Mouse (Mus musculus) embryo, embryonic 11.5 days (tissue): ENCODE results near the gene Gm8369.
"Not testable (repeated sequence)": the region's sequence is repeated elsewhere in the genome, so short reads cannot be mapped to it uniquely, and the experiment has no call there.

Experiments
- DNase-seq: peaks from one replicate; pipeline ENCODE4 v3.0.0-alpha.2; 2012; ENCODE audit warnings: low read depth, low spot score

Gm8369 gene

GRCm38 (mm10) chr19:11485746-11486145, at the start of gene Gm8369:
Gene Gm8369, plus strand, starts transcription at chr19:11485938.
- DNase-seq, result no peak

- DNase-seq, result no peak
Measured at GRCm38 (mm10) chr19:11443338-11443737, 42.4 kb upstream of the Gm8369 start, which contains the start of gene Ms4a4b. Gene Ms4a4b, plus strand, starts transcription at chr19:11443553.

- no peak for DNase-seq
Measured at GRCm38 (mm10) chr19:11443964-11444363, 41.8 kb upstream of the Gm8369 start.

- DNase-seq, result no peak
Measured at GRCm38 (mm10) chr19:11447238-11447637, 38.5 kb upstream of the Gm8369 start.

- DNase-seq, result not testable (repeated sequence)
Measured at GRCm38 (mm10) chr19:11459041-11459440, 26.7 kb upstream of the Gm8369 start.

- DNase-seq, result not testable (repeated sequence)
Measured at GRCm38 (mm10) chr19:11464795-11465194, 20.9 kb upstream of the Gm8369 start.

GRCm38 (mm10) chr19:11466471-11466870, 19.3 kb upstream of the Gm8369 start:
- DNase-seq, result no peak

- DNase-seq, result not testable (repeated sequence)
Measured at GRCm38 (mm10) chr19:11468361-11468760, 17.4 kb upstream of the Gm8369 start.

- not testable (repeated sequence) for DNase-seq
Measured at GRCm38 (mm10) chr19:11469215-11469614, 16.5 kb upstream of the Gm8369 start, which contains the start of gene Ms4a6c. Gene Ms4a6c, plus strand, starts transcription at chr19:11469366.

GRCm38 (mm10) chr19:11479714-11480113, 6.0 kb upstream of the Gm8369 start:
- DNase-seq, result no peak

GRCm38 (mm10) chr19:11482684-11483083, 3.1 kb upstream of the Gm8369 start:
- no peak for DNase-seq

- DNase-seq, result no peak
Measured at GRCm38 (mm10) chr19:11483941-11484340, 1.8 kb upstream of the Gm8369 start.

GRCm38 (mm10) chr19:11484388-11484787, 1.4 kb upstream of the Gm8369 start:
- DNase-seq, result no peak

GRCm38 (mm10) chr19:11485266-11485665, 472 bp upstream of the Gm8369 start:
- DNase-seq, result no peak

GRCm38 (mm10) chr19:11486599-11486998, 861 bp downstream of the Gm8369 start:
- no peak for DNase-seq

- DNase-seq, result no peak
Measured at GRCm38 (mm10) chr19:11491406-11492189, 5.9 kb downstream of the Gm8369 start.

- DNase-seq, result no peak
Measured at GRCm38 (mm10) chr19:11492671-11493070, 6.9 kb downstream of the Gm8369 start.

- no peak for DNase-seq
Measured at GRCm38 (mm10) chr19:11494519-11494918, 8.8 kb downstream of the Gm8369 start.

GRCm38 (mm10) chr19:11496361-11496760, 10.6 kb downstream of the Gm8369 start:
- no peak for DNase-seq

GRCm38 (mm10) chr19:11497300-11497699, 11.6 kb downstream of the Gm8369 start:
- DNase-seq, result not testable (repeated sequence)

GRCm38 (mm10) chr19:11500796-11501195, 15.1 kb downstream of the Gm8369 start:
- no peak for DNase-seq

GRCm38 (mm10) chr19:11501326-11501725, 15.6 kb downstream of the Gm8369 start:
- DNase-seq, result no peak

GRCm38 (mm10) chr19:11504857-11505256, 19.1 kb downstream of the Gm8369 start:
- no peak for DNase-seq
